Mouse (Mus musculus) telencephalon, adult 2 months (tissue): Measurements from ENCODE around the gene Babam2.

Experiments used
- DNase-seq: peaks from one replicate; pipeline ENCODE4 v3.0.0-alpha.2; 2011; ENCODE audit warnings: low read depth, low spot score

The Babam2 gene

DNA sequence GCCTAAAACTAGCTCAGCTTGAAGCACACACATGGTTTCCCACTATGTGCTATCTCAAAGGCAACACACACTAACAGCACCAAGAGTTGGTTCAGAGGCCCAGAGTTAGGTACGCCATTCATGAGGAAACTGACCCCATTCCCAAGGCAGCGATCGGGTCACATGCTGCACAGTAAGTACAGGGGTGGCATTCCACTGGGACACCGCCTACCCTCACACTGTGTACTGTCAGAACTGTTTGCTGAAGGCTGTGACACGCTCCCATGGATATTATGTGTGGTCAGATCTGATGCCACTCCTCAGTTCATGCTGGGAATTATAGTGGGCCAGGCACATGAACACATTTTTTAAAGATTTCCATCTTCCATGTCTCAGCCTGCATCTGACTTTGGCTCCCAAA, 374.3 kb downstream of the Babam2 start:
- no peak for DNase-seq

DNA sequence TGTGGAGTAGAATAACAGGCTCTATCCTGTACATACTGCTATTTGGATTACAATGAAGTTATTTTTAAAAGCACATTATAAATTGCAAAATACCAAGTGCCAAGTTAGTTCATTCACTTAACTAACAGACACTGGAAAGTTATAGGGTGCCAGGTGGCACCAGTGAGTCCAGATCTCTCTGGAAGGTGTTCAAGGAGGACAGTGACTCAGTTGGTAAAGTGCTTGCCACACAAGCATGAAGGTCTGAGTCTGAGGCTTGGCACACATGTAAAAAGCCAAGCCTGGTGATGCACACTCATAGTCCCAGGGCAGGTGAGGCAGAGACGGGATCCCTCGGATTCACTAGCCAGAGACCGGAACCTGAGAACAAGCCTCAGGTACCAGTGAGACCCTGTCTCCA, 375.4 kb downstream of the Babam2 start:
- no peak for DNase-seq

DNA sequence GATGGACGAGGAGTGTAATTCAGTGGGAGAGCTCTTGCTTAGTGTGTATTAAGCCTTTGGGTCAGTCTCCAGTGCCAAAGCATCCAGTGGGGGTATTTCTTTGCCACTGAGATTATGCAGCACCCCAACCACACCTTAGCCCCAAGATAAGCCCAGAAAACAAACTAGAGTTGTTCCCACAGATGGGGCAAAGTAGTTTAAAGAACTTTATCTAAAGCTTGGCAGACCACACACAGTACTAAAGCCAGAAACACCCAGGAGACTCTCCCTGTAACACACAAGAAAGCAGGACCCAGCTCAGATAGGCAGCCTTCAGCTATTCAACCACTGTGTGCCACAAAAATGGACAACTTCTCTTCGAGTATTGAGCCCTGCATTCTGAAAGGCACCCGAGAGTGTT, 376.6 kb downstream of the Babam2 start:
- DNase-seq, result no peak

DNA sequence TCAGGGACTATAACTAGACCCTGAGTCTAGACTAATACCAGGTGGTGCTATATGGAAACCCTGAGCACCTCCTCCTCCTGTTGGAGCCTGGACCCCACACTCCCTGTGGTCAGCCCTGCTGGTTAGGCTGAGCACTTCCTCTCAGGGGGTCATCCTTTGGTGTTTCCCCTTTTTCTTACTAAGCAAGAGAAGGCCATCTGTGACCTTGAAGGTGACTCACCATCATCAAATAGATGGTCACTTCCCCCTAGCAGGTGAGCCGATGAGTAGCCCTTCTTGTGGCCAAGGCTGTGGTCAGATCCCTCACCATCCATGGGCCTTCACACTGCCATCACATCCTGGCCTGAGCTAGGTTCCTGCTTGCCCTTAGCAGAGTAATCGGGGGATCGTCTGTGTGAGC, 379.7 kb downstream of the Babam2 start:
- DNase-seq, result no peak

DNA sequence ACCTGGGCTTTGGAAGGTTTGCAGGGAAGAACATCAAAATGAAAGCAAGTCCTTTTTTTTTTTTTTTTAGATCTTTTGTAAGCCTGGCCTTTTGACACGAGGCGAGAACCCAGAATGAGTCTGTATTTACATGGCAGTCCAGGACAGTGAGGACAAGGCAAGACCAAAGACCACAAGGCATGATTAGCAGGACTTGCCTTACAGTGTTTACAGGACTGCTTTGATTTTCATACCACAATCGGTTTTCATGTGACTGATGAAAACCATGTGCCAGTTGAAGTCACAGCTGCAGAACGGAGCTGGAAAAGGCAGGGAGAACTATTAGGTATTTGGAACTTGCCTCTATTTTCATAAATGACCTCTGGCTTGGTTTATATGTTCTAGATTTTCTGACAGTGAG, 381.5 kb downstream of the Babam2 start:
- DNase-seq, result no peak

DNA sequence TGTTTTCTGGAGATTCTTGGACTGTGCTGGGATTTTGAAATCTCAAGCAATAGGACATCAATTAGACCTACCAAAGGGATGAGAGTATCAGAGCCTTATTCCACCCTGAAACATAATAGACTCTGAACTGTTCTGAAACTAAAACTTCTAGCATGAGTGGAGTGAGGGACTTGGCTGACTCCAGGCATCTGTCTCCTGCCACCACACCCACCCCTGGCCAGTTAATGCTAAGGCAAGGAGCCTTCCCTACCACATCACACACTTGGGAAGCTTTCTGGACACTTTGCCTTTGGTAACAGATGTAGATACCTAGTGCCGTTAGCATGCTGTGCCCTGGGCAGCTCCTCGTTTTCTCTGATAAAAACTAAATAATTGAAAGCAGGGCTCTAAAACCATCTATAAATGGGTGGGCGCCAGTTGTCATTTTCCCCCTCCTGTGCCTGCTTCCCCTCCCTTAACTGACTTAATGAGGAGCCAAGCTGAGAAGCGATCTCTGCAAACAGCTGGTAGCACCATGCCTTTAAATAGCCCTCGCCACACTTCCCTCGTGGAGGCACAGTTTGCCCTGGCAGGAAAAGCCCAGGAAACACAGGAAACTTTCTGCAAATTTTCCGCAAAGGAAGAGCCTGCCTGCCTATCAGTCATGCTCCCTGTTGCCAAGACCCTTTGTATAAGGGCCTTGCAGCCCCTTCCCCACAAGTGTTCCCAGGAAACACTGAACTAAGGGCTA, 383.2 kb downstream of the Babam2 start:
- DNase-seq, result no peak

DNA sequence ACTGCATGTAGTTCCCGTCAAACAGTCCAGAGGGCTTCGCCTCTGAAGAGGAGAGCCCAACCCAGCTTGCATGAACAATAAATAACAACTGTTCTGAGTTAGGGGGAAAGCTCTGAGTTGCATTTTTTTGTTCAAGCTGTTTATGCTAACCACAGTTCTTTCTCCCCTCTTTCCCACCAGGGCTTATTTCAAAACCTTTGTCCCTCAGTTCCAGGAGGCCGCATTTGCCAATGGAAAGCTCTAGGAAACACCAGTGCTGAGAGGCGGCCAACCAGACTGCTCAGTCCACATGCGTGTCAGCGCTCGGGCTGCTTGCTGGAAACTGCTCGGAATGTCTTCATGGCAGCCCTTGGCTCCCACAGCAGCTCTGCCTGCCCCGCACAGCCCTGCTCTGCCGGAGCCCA, 386.9 kb downstream of the Babam2 start:
- DNase-seq, result no peak

DNA sequence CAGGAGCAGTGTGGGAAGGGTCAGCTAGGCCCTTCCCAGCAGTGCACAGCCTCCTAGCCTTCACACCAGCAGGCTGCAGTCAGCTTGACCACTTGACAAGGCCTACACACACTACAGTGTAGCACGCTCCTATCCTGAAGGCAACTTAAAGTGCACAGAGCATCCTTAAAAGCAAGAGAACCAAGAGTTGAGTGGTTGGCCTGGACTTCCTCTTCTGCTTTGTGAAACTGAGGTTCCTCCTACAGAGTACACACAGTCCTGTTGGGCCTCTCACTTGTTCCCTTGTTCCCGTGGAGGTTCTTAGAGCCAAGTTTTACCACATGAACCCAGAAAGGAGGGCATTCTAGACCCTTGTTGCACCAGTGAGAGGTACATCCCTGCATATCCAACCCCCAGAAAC, 388.1 kb downstream of the Babam2 start:
- no peak for DNase-seq

DNA sequence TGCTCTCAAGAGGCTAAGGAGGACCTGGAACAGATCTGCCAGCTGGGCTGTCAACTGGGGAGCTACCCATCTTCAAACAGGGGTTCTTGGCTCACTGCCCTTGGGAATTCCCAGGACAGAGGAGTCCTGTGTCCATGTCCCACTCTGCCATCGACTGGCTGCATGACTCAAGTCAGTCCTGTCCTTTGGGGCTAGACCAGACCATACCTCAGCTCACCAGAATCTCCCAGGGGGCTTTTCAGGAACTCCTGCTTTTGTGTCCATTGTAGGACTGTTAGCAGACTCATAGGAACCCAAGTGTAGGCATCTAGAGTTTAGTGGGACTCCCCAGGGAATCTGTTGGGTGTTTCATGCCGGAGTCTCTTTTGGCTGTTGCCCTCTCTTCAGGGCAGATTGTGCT, 388.5 kb downstream of the Babam2 start:
- no peak for DNase-seq

DNA sequence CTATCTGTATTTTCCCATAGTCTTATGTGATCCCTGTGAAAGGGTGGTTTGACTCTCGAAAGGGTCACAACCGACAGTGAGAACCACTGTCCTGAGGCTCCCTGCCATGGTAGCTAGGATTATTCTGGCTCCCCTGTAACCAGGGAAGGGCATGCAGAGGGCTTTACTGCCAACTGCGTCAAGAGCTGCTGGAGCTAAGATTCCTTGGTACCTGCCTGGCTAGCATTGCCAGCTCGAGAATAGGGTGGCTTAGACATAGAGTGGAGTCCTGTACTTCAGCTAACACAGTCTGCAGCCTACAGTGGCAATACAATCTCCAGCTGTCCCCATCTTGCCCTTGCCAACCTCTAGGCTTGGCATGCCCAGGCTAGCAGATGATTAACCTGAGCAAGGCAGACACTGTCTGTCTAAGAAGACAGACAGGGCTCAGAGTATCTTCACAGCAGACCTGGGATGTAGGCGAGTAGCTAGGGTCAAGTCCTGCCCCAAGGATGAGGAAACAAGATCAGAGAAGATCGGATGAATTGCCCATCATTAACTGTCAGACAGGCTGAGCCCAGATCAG, 389.1 kb downstream of the Babam2 start:
- DNase-seq, result no peak

DNA sequence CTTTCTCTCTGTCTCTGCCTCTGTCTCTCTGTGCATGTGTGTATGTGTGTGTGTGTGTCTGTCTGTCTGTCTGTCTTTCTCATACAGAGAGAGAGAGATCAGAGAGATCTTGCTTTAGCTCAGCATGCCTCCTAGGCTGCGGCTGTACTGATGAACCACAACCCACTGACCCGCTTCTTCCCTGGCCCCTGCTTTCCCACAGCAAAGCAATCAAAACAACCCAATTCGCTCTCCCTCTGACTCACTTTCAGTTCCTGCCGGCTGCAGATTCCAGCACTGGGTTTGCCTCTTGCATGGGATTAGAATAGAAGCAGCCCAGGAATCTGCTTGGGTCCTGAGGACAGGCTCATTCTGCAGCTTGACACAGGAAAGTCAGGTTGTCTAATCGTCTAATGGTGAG, 392.0 kb downstream of the Babam2 start:
- no peak for DNase-seq

DNA sequence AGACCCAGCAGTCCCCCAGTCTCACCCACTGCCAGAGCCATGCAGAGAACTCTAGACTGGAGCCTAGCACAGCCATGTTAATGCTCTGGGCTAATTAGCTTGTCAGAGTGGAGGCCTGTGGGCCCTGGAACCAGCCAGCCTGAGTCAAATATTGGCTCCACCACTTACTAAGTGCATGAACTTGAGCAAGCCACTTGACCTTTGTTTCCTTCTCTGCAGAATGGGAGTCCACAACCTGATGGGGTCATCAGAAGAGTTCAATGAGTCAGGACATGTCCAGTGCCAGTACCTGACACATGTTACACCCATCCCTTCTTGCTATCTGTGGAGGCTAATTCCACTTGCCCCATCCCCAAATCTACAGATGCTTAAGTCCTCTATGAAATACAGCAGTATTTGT, 394.8 kb downstream of the Babam2 start:
- no peak for DNase-seq

DNA sequence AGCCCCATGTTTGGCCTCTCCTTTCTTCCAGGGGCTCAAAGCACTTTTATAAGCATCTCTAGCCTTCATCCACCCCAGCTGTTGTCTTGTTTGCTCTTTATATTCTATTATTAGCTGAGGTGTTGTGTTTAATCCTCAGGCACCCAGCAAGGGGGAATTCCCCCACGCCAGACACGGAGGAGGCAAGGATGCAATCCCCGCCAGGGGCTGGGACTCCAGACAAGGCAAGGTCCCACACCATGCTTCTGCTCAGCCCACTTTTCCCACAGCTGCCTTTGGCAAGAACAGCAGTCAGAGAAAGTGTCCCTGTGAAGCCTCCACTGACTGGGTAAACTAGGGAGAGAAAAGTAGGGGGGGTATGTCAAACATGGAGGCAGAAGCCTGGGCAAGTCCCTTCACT, 401.2 kb downstream of the Babam2 start:
- DNase-seq, result no peak

DNA sequence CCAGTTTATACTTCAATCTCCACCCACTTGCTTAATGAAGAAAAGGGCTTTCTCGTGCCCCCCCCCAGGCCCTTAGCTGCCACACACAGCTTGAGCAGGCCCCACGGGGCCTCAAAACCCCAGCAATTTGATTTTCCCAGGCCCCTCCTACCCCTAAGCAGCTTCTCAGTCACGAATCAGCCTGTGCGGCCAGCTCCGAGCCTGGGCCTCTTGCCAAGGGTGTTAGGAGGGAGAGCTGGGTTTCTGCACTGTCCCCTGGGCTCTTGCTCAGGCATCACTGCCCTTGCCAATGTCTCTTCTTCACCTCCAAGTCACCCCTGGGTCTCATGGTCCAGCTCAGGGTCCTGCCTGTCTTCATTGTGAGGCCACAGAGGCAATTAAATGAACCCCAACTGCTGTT, 405.0 kb downstream of the Babam2 start:
- DNase-seq, result no peak

DNA sequence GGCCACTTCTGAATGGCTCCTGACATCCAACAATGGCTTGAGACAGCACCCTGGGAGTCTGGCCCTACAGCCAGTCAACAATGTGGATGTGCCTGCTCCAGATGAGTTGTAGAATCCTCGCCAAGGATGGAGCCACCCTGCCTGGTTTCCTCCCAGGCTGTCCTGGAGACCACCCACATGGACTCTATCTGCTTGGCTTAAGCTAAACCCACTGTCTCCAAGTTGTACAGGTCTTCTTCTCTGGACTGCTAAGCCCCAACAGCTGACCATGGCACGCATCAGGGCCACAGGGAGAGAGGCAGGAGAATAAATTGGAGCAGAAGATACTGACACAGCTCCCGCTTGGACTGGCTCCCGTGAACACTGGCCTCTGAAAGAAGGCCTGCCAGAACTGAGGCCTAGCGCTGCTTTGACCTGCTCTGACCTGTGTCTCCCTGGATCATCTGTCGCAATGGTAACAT, 405.5 kb downstream of the Babam2 start:
- no peak for DNase-seq

DNA sequence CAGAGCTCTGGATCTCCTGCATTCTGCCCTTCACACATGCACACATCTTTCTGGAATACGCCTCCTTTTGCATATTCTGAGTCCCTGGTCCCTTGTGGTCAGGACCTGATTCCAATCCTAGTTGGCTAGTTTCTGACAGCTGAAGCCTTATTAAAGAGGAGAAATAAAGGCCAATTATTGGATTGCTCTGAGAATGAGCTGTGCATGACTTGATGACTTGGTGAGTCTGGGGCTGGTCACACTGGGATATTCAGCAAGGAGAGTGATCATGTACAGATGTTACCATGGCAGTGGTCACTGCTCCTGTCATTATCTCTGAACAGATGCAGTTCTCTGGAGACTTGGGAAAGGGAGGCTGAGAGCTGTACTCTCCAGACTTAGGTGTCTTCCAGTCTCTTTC, 406.1 kb downstream of the Babam2 start:
- no peak for DNase-seq

DNA sequence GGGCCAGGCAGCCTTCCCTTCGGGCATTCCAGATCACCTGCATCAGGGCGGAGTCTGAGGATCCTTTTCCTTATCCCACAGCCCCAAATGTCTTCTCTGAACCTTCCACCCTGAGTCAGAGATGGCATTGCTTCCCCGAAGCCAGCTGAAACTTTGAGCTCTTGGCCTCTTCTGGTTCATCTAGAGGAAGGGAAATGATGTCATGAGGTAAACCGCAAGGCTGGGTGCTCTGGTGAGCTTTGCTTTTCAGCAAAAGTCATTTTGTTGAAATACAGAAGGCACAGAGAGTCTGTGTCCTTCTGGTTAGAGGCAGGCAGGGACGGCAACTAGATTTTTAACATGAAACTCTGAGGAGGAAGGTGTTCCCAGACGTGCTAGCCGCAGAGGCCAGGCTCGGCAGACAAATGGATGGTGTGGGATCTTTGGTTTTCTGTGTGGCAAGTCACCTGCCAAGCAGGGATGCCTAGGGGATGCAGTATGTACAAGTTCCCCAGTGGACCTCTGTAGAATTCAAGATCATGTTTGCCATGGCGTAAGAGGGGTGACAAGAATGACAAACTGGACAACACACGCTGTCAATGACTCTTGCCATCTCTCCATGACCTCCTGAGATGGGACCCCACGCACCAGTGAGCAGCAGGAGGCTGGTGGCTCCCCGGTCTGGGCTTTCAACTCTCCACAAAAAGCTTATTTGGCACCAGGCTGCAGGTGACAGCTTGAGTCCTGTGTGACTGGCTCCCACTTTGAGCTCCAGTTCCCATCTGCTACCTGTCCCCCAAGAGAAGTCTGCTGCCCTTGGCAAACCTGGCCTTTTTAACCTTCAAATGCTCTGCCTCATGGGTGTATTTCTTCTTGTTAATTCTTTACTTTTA, 406.9 kb downstream of the Babam2 start:
- no peak for DNase-seq

DNA sequence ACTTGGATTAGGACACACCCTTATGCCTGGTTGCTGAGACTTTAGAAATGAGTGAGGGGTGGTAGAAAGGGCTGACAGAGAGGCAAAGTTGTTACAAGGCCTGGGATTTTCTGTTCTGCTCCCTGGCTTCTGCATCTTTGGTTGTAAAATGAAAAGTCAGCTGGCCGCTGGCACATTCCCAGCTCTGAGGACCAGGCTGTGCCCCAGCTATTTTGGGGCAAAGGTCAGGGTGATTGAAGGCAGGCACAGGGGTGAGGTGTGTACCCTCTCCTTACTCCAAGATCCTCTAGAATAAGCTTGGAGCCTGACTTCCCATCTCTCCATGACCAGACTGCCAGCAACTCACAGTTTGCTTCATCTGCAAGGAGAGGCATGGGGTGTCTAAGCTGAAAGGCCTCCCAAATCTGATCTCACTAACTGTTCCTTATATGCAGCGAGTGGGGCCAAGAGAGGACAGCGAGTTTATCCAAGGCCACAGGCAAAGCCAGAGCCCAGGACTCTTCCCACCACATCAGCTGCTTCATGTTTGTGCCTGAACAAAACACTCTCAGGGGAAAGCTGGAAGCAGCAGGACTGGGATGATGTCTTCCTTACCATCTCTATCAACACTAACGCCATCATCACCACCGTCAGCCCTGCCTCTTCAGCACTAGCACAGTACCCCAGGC, 409.1 kb downstream of the Babam2 start:
- no peak for DNase-seq

DNA sequence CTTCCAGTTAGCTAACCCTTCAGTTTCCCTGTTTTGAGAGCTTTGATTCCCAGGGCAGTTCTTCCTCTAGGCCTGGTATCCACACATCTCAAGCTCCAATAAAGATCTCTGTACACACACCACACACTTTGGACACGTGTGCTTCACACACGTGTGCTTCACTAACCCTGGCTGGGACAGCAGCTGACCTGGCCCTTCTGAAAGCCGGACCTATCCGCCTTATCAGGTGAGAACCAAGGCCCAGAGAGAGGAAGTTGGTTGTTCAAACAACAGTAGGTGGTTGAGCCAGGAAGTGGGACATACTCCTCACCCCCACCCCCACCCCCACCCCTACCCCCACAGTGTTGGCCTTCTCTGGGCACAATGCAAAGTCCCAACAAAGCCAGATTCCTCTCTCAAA, 413.2 kb downstream of the Babam2 start:
- DNase-seq, result no peak

DNA sequence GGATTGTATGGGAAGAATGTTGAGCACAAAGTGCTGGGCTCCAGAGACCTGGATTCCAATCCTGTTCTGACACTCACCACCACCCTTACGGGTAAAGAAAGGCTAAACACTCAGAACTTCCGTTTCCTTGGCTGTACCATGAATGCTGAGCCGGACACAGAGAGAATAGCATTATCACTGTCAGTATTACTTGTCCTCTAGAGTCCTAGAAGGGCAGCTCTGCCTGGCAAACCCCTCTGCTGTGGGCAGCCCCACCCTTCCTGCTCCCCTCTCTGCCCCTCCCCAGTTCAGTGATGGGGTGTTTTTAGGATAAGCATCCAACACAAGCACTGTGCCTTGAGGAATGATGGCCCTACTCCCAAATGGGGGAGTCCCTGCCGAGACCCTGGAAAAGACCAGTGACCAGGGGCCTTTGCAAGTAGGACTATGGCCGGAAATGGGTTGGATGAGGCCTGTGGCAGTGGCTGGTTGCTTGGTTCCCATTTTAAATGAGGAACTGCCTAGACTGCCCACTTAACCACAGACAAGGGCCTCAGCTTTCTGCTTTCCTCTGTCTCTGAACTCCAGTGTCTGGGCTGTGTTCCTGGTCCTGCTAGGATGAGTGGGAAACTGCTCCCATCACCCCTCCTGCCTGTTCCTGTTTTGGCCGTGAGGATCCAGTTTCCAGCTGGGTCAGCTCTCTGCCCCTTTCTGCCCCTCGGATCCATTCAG, 414.9 kb downstream of the Babam2 start:
- no peak for DNase-seq

DNA sequence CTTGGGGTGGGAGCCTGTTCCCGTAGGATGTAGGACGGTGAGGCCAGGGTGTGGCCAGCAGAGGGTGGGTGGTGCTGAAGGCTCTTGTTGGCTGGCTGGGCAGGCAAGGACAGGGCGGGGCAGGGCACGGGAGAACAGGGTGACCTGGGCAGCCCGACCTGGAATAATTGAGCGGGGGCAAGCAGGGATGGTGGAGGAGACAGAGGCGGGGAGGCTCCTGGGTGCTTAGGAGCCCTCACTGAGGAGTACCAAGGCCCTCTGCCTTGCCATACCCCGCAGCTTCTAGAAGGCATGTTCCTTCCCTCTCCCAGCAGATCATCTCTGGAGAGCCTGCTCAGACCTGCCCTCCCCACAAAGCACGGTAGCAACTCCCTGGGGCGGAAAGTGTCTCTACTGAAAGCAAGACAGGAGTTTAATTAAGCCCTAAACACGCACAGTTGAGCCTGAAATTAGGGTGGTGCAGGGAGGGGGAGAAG, 423.5 kb downstream of the Babam2 start:
- DNase-seq, result no peak
